Mouse (Mus musculus) midbrain, postnatal 0 days (tissue): ENCODE data around the gene Lrfn3. TPM values are rescaled to one million over a fixed set of nuclear protein-coding genes. Genes with fewer than 3 reads are reported as not detected.

Source experiments
- ATAC-seq: fragments of 200-750 bp; cut with Nextera tagmentation; 2 replicates; pipeline ENCODE4 v1.8.0; 2017; ENCODE audit warnings: moderate number of reproducible peaks, mild to moderate bottlenecking, moderate TSS enrichment, moderate library complexity; ENCODE audit not compliant: low FRiP score
- DNase-seq: peaks from one replicate; pipeline ENCODE4 v3.0.0-alpha.2; 2015; ENCODE audit warnings: low spot score
- H3K27ac ChIP-seq: fragments of 300-500 bp; sonication (generic); 2 replicates; pipeline ENCODE4 v1.5.1; 2014; ENCODE audit warnings: low read depth, mild to moderate bottlenecking, low read length, mixed read lengths
- H3K27me3 ChIP-seq: fragments of 300-500 bp; sonication (generic); 2 replicates; pipeline ENCODE4 v1.6.1; 2014; ENCODE audit warnings: low read length, control low read depth, mixed read lengths; ENCODE audit not compliant: insufficient read depth
- H3K36me3 ChIP-seq: fragments of 300-500 bp; sonication (generic); 2 replicates; pipeline ENCODE4 v1.6.1; 2014; ENCODE audit warnings: low read length, control low read depth, mixed read lengths; ENCODE audit not compliant: insufficient read depth
- H3K4me1 ChIP-seq: fragments of 300-500 bp; sonication (generic); 2 replicates; pipeline ENCODE4 v1.6.1; 2014; ENCODE audit warnings: mild to moderate bottlenecking, control low read depth, antibody characterized with exemption, low read length, mixed read lengths; ENCODE audit not compliant: insufficient read depth
- H3K4me2 ChIP-seq: fragments of 300-500 bp; sonication (generic); 2 replicates; pipeline ENCODE4 v1.6.1; 2014; ENCODE audit warnings: low read depth, mild to moderate bottlenecking, low read length, mixed read lengths; ENCODE audit not compliant: poor library complexity, severe bottlenecking
- H3K4me3 ChIP-seq: fragments of 300-500 bp; sonication (generic); 2 replicates; pipeline ENCODE4 v1.5.1; 2014; ENCODE audit warnings: low read depth, mild to moderate bottlenecking, low read length, moderate library complexity
- H3K9ac ChIP-seq: fragments of 300-500 bp; sonication (generic); replicated peaks from 2 replicates; pipeline ENCODE4 v1.6.1; 2014; ENCODE audit warnings: mild to moderate bottlenecking, low read length, moderate library complexity, mixed read lengths; ENCODE audit not compliant: poor library complexity, severe bottlenecking
- H3K9me3 ChIP-seq: fragments of 300-500 bp; sonication (generic); 2 replicates; pipeline ENCODE4 v1.6.1; 2016; ENCODE audit warnings: low read length, control low read depth
- CTCF ChIP-seq: IDR thresholded peaks from 2 replicates; pipeline ENCODE4 v1.5.1; 2016; ENCODE audit warnings: antibody characterized with exemption, mild to moderate bottlenecking
- WGBS: fragments of 180-500 bp; shearing (Covaris S2); extraction: QIAGEN DNeasy Blood & Tissue Kit; methylation state at CpG from one replicate; pipeline ENCODE4 v1.1.7; 2014; 5-methylcytosine and 5-hydroxymethylcytosine counted together
- polyA plus RNA-seq: library from polyadenylated mRNA; unstranded; fragments of >200 nt; fragmentation: Nextera tagmentation; extraction: Ambion mirVana; gene quantifications from 2 replicates; pipeline ENCODE4 v1.2.1, GENCODE M21; 2015
- total RNA-seq: library from RNA; depleted of rRNA; stranded (reverse); fragments of >200 nt; gene quantifications from 2 replicates; pipeline ENCODE4 v1.2.3, GENCODE M21; 2014

Gene Lrfn3
- total and polyA plus RNA-seq, 2 experiments from 2014 or later: 24.8 to 47.5 TPM

- H3K27ac ChIP-seq: no peak within 1 kb of the TSS
- peak within 1 kb of the TSS; percentile 72 for H3K4me2 ChIP-seq
- H3K27me3 ChIP-seq: no peaks in the 10 kb centered on the region
- WGBS: 81% methylated on average over 3 of the region's 3 CpGs
- no peak for DNase-seq
- no peaks in the 10 kb centered on the region for H3K9me3 ChIP-seq
- no peak within 1 kb of the TSS for H3K9ac ChIP-seq
- no peak for TF ChIP-seq CTCF
- no peaks in the 10 kb centered on the region for H3K4me1 ChIP-seq
- no peak for ATAC-seq
- H3K36me3 ChIP-seq: no peaks in the 10 kb centered on the region
- peak within 1 kb of the TSS; percentile 68; the same call in 1 of the 2 replicates for H3K4me3 ChIP-seq
Measured at GRCm38 (mm10) chr7:30323795-30324194, 38.8 kb downstream of the Lrfn3 start, which contains the start of gene Sdhaf1. Gene Sdhaf1 (minus strand): TSS chr7:30323895.

GRCm38 (mm10) chr7:30322865-30323264, 39.7 kb downstream of the Lrfn3 start:
- ATAC-seq (no peak), DNase-seq (no peak)
- Histone ChIP-seq H3K9me3 (no peaks in the 10 kb centered on the region), H3K4me2 (peak overlapping the region; percentile 72), H3K36me3 (no peaks in the 10 kb centered on the region), H3K27me3 (no peaks in the 10 kb centered on the region), H3K4me3 (peak overlapping the region; percentile 68), H3K9ac (no peak overlapping the region), H3K4me1 (no peaks in the 10 kb centered on the region), H3K27ac (no peak overlapping the region)
- TF ChIP-seq CTCF: no peak
- 33% methylated on average over 6 of the region's 6 CpGs for WGBS

GRCm38 (mm10) chr7:30322285-30322667, 40.3 kb downstream of the Lrfn3 start:
- peak; percentile 98 for DNase-seq
- H3K36me3 ChIP-seq: no peaks in the 10 kb centered on the region
- H3K9ac ChIP-seq: peak overlapping the region; percentile 66
- H3K27ac ChIP-seq: peak overlapping the region; percentile 71
- H3K27me3 ChIP-seq: no peaks in the 10 kb centered on the region
- H3K9me3 ChIP-seq: no peaks in the 10 kb centered on the region
- peak overlapping the region; percentile 68 for H3K4me3 ChIP-seq
- peak; percentile 98 for ATAC-seq
- peak overlapping the region; percentile 72 for H3K4me2 ChIP-seq
- H3K4me1 ChIP-seq: no peaks in the 10 kb centered on the region
- under 1% methylated on average over 20 of the region's 20 CpGs for WGBS
- TF ChIP-seq CTCF: no peak

- WGBS: under 1% methylated on average over 60 of the region's 63 CpGs
- H3K9me3 ChIP-seq: no peaks in the 10 kb centered on the region
- H3K27me3 ChIP-seq: no peaks in the 10 kb centered on the region
- peak within 1 kb of the TSS; percentile 71 for H3K27ac ChIP-seq
- no peaks in the 10 kb centered on the region for H3K36me3 ChIP-seq
- peak within 1 kb of the TSS; percentile 72 for H3K4me2 ChIP-seq
- H3K4me3 ChIP-seq: peak within 1 kb of the TSS; percentile 68
- H3K9ac ChIP-seq: peak within 1 kb of the TSS; percentile 66
- no peaks in the 10 kb centered on the region for H3K4me1 ChIP-seq
- DNase-seq (peak; percentile 73), ATAC-seq (peak; percentile 55)
- TF ChIP-seq CTCF: no peak
Measured at GRCm38 (mm10) chr7:30321539-30322284, 40.9 kb downstream of the Lrfn3 start, which contains the start of gene E130208F15Rik. Gene E130208F15Rik (plus strand): TSS chr7:30321740.

GRCm38 (mm10) chr7:30320946-30321345, 41.6 kb downstream of the Lrfn3 start:
- Histone ChIP-seq H3K4me3 (peak overlapping the region; percentile 68; the same call in 1 of the 2 replicates), H3K4me2 (peak overlapping the region; percentile 72), H3K4me1 (no peaks in the 10 kb centered on the region), H3K27me3 (no peaks in the 10 kb centered on the region), H3K27ac (no peak overlapping the region), H3K9me3 (no peaks in the 10 kb centered on the region), H3K36me3 (no peaks in the 10 kb centered on the region), H3K9ac (no peak overlapping the region)
- DNase-seq: no peak
- no peak for ATAC-seq
- no peak for TF ChIP-seq CTCF
- 80% methylated on average over 2 of the region's 2 CpGs for WGBS

GRCm38 (mm10) chr7:30318142-30318541, 44.4 kb downstream of the Lrfn3 start:
- DNase-seq (no peak), ATAC-seq (no peak)
- WGBS: 91% methylated on average over 3 of the region's 3 CpGs
- TF ChIP-seq CTCF: no peak
- Histone ChIP-seq H3K36me3 (no peaks in the 10 kb centered on the region), H3K27me3 (no peaks in the 10 kb centered on the region), H3K4me3 (no peak overlapping the region), H3K9me3 (no peaks in the 10 kb centered on the region), H3K4me1 (no peaks in the 10 kb centered on the region), H3K9ac (no peak overlapping the region), H3K27ac (no peak overlapping the region), H3K4me2 (no peak overlapping the region)
